Mouse (Mus musculus) stomach, postnatal 0 days (tissue): ENCODE results near the gene Rbms3. TPM values are rescaled to one million over a fixed set of nuclear protein-coding genes. Genes with fewer than 3 reads are reported as not detected.

ENCODE experiments used
- ATAC-seq: fragments of 200-750 bp; cut with Nextera tagmentation; 2 replicates; pipeline ENCODE4 v1.8.0; 2017; ENCODE audit not compliant: low FRiP score, low TSS enrichment
- DNase-seq: peaks from one replicate; pipeline ENCODE4 v3.0.0-alpha.2; 2016; ENCODE audit warnings: low spot score
- H3K27ac ChIP-seq: fragments of 300-500 bp; sonication (generic); replicated peaks from 2 replicates; pipeline ENCODE4 v1.5.1; 2014; ENCODE audit warnings: mild to moderate bottlenecking, control low read depth
- H3K27me3 ChIP-seq: fragments of 300-500 bp; sonication (generic); 2 replicates; pipeline ENCODE4 v1.6.1; 2014; ENCODE audit warnings: low read length; ENCODE audit not compliant: control insufficient read depth, insufficient read depth
- H3K36me3 ChIP-seq: fragments of 300-500 bp; sonication (generic); 2 replicates; pipeline ENCODE4 v1.6.1; 2014; ENCODE audit warnings: low read length, mixed read lengths; ENCODE audit not compliant: control insufficient read depth, insufficient read depth
- H3K4me1 ChIP-seq: fragments of 300-500 bp; sonication (generic); replicated peaks from 2 replicates; pipeline ENCODE4 v1.6.1; 2014; ENCODE audit warnings: antibody characterized with exemption; ENCODE audit not compliant: control insufficient read depth, insufficient read depth
- H3K4me2 ChIP-seq: fragments of 300-500 bp; sonication (generic); replicated peaks from 2 replicates; pipeline ENCODE4 v1.6.1; 2014; ENCODE audit warnings: low read depth, mild to moderate bottlenecking, control low read depth, moderate library complexity
- H3K4me3 ChIP-seq: fragments of 300-500 bp; sonication (generic); 2 replicates; pipeline ENCODE4 v1.5.1; 2014; ENCODE audit warnings: low read depth, low read length, control low read depth
- H3K9ac ChIP-seq: fragments of 300-500 bp; sonication (generic); 2 replicates; pipeline ENCODE4 v1.6.1; 2014; ENCODE audit warnings: mild to moderate bottlenecking, low read length, control low read depth, mixed read lengths
- H3K9me3 ChIP-seq: fragments of 300-500 bp; sonication (generic); 2 replicates; pipeline ENCODE4 v1.6.1; 2016; ENCODE audit warnings: low read length; ENCODE audit not compliant: control insufficient read depth
- CTCF ChIP-seq: IDR thresholded peaks from 2 replicates; pipeline ENCODE4 v1.5.1; 2016; ENCODE audit warnings: antibody characterized with exemption, low read depth, mild to moderate bottlenecking, moderate library complexity
- EP300 ChIP-seq: optimal IDR thresholded peaks from 2 replicates; pipeline ENCODE3; 2016; ENCODE audit warnings: antibody characterized with exemption
- WGBS: fragments of 180-500 bp; shearing (Covaris S2); extraction: QIAGEN DNeasy Blood & Tissue Kit; methylation state at CpG from one replicate; pipeline ENCODE4 v1.1.7; 2014; 5-methylcytosine and 5-hydroxymethylcytosine counted together
- polyA plus RNA-seq: library from polyadenylated mRNA; unstranded; fragments of >200 nt; fragmentation: Nextera tagmentation; extraction: Ambion mirVana; gene quantifications from 2 replicates; pipeline ENCODE4 v1.2.1, GENCODE M21; 2015

Gene Rbms3
- polyA plus RNA-seq, 1 experiment from 2014 or later = 20.9 TPM

DNA sequence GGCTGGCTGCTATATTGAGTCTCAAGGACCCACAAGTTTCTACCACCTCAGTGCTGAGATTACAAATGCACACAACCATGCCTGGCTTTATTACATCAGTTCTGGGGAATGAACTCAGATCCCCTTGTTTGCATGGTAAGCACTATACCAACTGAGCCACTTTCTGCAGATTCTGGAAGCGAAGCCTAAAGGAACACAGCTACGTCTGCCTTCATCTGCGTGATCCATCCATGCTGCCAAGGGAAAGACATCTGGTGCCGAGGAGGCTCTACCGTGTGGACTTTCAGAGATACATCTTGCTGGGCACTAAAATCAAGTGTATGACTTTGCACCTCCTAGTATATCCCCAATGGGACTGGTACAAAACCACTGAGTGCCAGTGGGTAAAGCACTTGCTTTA is 1010.8 kb downstream of the Rbms3 start:
- Histone ChIP-seq H3K27me3 (no peaks in the 10 kb centered on the region), H3K9ac (no peak overlapping the region), H3K9me3 (no peaks in the 10 kb centered on the region), H3K27ac (no peak overlapping the region), H3K4me2 (no peak overlapping the region), H3K4me1 (no peaks in the 10 kb centered on the region), H3K36me3 (no peaks in the 10 kb centered on the region), H3K4me3 (no peak overlapping the region)
- TF ChIP-seq EP300 (no peak), CTCF (no peak)
- WGBS = 93% methylated on average over 5 of the region's 5 CpGs
- DNase-seq (no peak), ATAC-seq (no peak)

DNA sequence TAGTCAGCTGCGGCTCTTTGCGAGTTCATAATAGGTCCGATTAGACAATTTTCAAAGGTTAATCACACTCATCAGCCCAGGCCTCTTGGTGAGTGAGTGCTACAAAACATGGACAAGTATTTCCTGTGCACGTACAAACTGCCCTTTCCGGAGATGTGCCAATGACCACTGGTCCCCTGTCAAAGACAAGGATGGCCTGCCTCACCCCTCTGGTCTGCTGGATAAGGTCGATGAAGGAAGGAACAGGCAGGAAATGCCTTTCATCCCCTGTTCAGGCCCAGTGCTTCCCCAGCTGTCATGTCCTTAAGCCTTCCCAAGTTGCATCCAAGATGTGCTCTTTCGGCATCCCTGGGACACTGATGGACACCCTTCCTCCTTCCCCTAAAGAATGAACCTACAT is 1016.4 kb downstream of the Rbms3 start:
- no peak for DNase-seq
- Histone ChIP-seq H3K27me3 (no peaks in the 10 kb centered on the region), H3K9me3 (no peaks in the 10 kb centered on the region), H3K36me3 (no peaks in the 10 kb centered on the region), H3K4me3 (no peak overlapping the region), H3K4me1 (no peaks in the 10 kb centered on the region), H3K4me2 (no peak overlapping the region), H3K9ac (no peak overlapping the region), H3K27ac (no peak overlapping the region)
- no peak for ATAC-seq
- TF ChIP-seq CTCF = no peak
- TF ChIP-seq EP300 = no peak
- 81% methylated on average over 7 of the region's 7 CpGs for WGBS

DNA sequence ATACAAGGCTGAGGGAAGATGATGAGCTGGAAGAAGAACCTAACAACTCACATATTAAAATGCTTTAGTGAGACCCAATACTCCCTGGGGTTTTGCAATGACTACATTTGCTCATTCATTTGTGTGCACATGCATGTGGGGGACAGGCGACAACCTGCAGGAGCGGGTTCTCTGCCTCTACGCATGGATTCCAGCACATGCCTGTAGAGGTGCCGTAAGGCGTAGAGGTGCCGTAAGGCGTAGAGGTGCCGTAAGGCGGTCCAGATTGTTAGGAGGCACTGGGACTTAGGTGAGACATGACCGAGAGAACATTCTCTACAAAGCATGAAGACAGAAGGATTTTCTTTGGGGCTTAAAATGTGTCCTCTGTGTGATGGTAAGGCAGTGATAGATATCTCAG is 1033.7 kb downstream of the Rbms3 start:
- Histone ChIP-seq H3K9ac (no peak overlapping the region), H3K4me2 (no peak overlapping the region), H3K27me3 (no peaks in the 10 kb centered on the region), H3K4me1 (no peaks in the 10 kb centered on the region), H3K36me3 (no peaks in the 10 kb centered on the region), H3K4me3 (no peak overlapping the region), H3K27ac (no peak overlapping the region), H3K9me3 (no peaks in the 10 kb centered on the region)
- WGBS = 97% methylated on average over 10 of the region's 10 CpGs
- no peak for ATAC-seq
- no peak for TF ChIP-seq CTCF
- no peak for TF ChIP-seq EP300
- no peak for DNase-seq

DNA sequence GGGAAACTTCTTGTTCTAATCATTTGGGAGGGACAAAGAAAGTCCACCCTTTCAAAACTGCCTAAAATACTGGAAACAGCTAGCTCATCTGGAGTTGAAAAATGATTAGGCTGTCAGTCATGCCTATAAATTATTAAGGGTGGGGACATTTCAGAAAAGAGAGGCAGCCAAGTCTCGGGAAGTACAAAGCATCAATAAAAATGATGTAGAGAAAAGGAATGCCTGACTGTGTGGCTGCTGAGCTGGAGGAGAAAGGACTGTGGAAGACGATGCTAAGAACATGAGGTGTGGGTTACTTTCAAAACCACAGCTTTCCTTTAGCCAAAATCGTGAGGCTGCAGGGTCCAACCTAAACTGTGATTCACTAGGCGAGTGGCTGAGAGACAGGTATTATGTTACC is 1037.2 kb downstream of the Rbms3 start:
- DNase-seq = no peak
- Histone ChIP-seq H3K4me1 (no peaks in the 10 kb centered on the region), H3K4me3 (no peak overlapping the region), H3K27me3 (no peaks in the 10 kb centered on the region), H3K9ac (no peak overlapping the region), H3K27ac (no peak overlapping the region), H3K4me2 (no peak overlapping the region), H3K36me3 (no peaks in the 10 kb centered on the region), H3K9me3 (no peaks in the 10 kb centered on the region)
- ATAC-seq = no peak
- whole genome bisulfite sequencing = 69% methylated on average over 4 of the region's 4 CpGs
- no peak for TF ChIP-seq EP300
- no peak for TF ChIP-seq CTCF

DNA sequence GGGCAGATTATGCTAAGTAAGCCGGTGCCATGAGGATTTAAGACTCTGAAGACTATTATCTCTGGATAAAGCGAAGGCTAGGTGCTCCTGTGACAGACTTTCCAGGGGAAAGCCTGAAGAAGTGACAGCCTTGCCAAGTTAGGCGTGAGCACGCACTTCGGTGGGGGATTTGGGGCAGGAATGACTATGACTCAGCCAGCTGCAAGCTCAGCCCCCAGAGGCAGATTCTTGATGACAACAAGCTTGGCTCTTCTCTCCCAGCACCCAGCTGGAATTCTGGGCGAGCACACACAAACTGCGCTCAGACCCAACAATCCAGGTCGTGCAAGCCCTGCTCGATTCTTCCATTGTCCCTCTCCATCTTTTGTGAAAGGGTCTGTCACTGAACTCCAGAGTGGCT is 1038.6 kb downstream of the Rbms3 start:
- ATAC-seq (no peak), DNase-seq (no peak)
- H3K36me3 ChIP-seq = no peaks in the 10 kb centered on the region
- no peak overlapping the region for H3K4me2 ChIP-seq
- no peaks in the 10 kb centered on the region for H3K4me1 ChIP-seq
- H3K4me3 ChIP-seq = no peak overlapping the region
- 68% methylated on average over 9 of the region's 9 CpGs for WGBS
- no peak overlapping the region for H3K27ac ChIP-seq
- H3K9me3 ChIP-seq = no peaks in the 10 kb centered on the region
- TF ChIP-seq EP300 (no peak), CTCF (no peak)
- H3K27me3 ChIP-seq = no peaks in the 10 kb centered on the region
- H3K9ac ChIP-seq = no peak overlapping the region

DNA sequence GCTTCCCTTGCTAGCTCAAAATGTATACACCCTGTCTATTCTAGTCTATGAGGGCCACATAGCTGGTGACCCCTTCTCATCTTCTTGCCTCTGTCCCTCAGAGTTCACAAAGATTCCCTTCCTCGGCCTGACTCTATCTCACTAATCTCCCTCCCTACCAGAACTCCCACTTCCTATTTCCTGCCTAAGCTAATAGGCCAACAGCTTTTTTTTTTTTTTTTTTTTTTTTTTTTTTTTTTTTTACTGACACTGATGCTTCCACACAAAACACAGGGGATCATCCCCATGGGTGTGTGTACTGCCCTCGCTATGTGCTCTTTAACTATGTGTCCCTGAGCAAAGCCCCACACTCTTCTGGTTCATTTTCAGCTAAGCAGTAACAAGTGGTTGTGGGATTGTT is 1060.0 kb downstream of the Rbms3 start:
- Histone ChIP-seq H3K27ac (no peak overlapping the region), H3K9ac (no peak overlapping the region), H3K36me3 (no peaks in the 10 kb centered on the region), H3K4me1 (no peaks in the 10 kb centered on the region), H3K4me3 (no peak overlapping the region), H3K9me3 (no peaks in the 10 kb centered on the region), H3K27me3 (no peaks in the 10 kb centered on the region), H3K4me2 (no peak overlapping the region)
- WGBS = 64% methylated on average over 2 of the region's 2 CpGs
- no peak for ATAC-seq
- DNase-seq = no peak
- TF ChIP-seq CTCF = no peak
